Mouse (Mus musculus): ENCODE data around the gene Asb7. TPM values are rescaled to one million over a fixed set of nuclear protein-coding genes. Genes with fewer than 3 reads are reported as not detected.

Gene Asb7
- polyA plus RNA-seq, 1 experiment from 2014 or later, result 17.1 TPM

GRCm38 (mm10) chr7:66652216-66652615 is 37.2 kb downstream of the Asb7 start:
- H3K9ac ChIP-seq (replicated peaks), result no peak overlapping the region
- no peaks in the 10 kb centered on the region for H3K9me3 ChIP-seq
- H3K36me3 ChIP-seq, result peaks cover 34% of the 10 kb centered on the region
- no peak overlapping the region for H3K4me3 ChIP-seq (replicated peaks)
- no peak for ATAC-seq
- 94% methylated on average over 4 of the region's 4 CpGs for WGBS
- no peaks in the 10 kb centered on the region for H3K27me3 ChIP-seq
- no peak overlapping the region for H3K4me2 ChIP-seq (replicated peaks)
- no peak overlapping the region for H3K27ac ChIP-seq
- peaks cover 10% of the 10 kb centered on the region for H3K4me1 ChIP-seq (replicated peaks)

GRCm38 (mm10) chr7:66650883-66651282 is 38.5 kb downstream of the Asb7 start:
- no peak overlapping the region for H3K9ac ChIP-seq (replicated peaks)
- H3K4me1 ChIP-seq (replicated peaks), result peaks cover 10% of the 10 kb centered on the region
- H3K4me3 ChIP-seq (replicated peaks), result no peak overlapping the region
- H3K27me3 ChIP-seq, result no peaks in the 10 kb centered on the region
- WGBS, result 69% methylated on average over 5 of the region's 5 CpGs
- no peak for ATAC-seq
- no peaks in the 10 kb centered on the region for H3K9me3 ChIP-seq
- no peak overlapping the region for H3K4me2 ChIP-seq (replicated peaks)
- H3K36me3 ChIP-seq, result peaks cover 33% of the 10 kb centered on the region
- no peak overlapping the region for H3K27ac ChIP-seq

GRCm38 (mm10) chr7:66649181-66649580 is 40.2 kb downstream of the Asb7 start:
- Histone ChIP-seq H3K4me2 (replicated peaks) (no peak overlapping the region), H3K9me3 (no peaks in the 10 kb centered on the region), H3K27me3 (no peaks in the 10 kb centered on the region), H3K36me3 (peaks cover 18% of the 10 kb centered on the region), H3K4me3 (replicated peaks) (no peak overlapping the region), H3K4me1 (replicated peaks) (peaks cover 10% of the 10 kb centered on the region), H3K27ac (no peak overlapping the region), H3K9ac (replicated peaks) (no peak overlapping the region)
- 94% methylated on average over 2 of the region's 2 CpGs for WGBS
- ATAC-seq, result no peak

GRCm38 (mm10) chr7:66645736-66646135 is 43.7 kb downstream of the Asb7 start:
- no peak overlapping the region for H3K4me3 ChIP-seq (replicated peaks)
- no peaks in the 10 kb centered on the region for H3K9me3 ChIP-seq
- peaks cover 4% of the 10 kb centered on the region for H3K4me1 ChIP-seq (replicated peaks)
- ATAC-seq, result no peak
- H3K36me3 ChIP-seq, result peaks cover 24% of the 10 kb centered on the region
- H3K27me3 ChIP-seq, result no peaks in the 10 kb centered on the region
- no peak overlapping the region for H3K9ac ChIP-seq (replicated peaks)
- no peak overlapping the region for H3K27ac ChIP-seq
- H3K4me2 ChIP-seq (replicated peaks), result no peak overlapping the region
- 98% methylated on average over 2 of the region's 2 CpGs for WGBS

GRCm38 (mm10) chr7:66633351-66633750 is 56.0 kb downstream of the Asb7 start:
- Histone ChIP-seq H3K36me3 (no peaks in the 10 kb centered on the region), H3K4me1 (replicated peaks) (peaks cover 11% of the 10 kb centered on the region), H3K9me3 (no peaks in the 10 kb centered on the region), H3K9ac (replicated peaks) (no peak overlapping the region), H3K27me3 (no peaks in the 10 kb centered on the region), H3K4me3 (replicated peaks) (no peak overlapping the region), H3K27ac (no peak overlapping the region), H3K4me2 (replicated peaks) (no peak overlapping the region)
- WGBS, result 76% methylated on average over 6 of the region's 6 CpGs
- no peak for ATAC-seq

- WGBS, result 24% methylated on average over 15 of the region's 15 CpGs
Measured at GRCm38 (mm10) chr7:66630154-66630800, 59.1 kb downstream of the Asb7 start.

GRCm38 (mm10) chr7:66629419-66629818 is 60.0 kb downstream of the Asb7 start:
- WGBS, result 59% methylated on average over 4 of the region's 4 CpGs
- Histone ChIP-seq H3K4me1 (replicated peaks) (peaks cover 11% of the 10 kb centered on the region), H3K27ac (no peak overlapping the region), H3K36me3 (no peaks in the 10 kb centered on the region), H3K4me2 (replicated peaks) (no peak overlapping the region), H3K4me3 (replicated peaks) (no peak overlapping the region), H3K9me3 (no peaks in the 10 kb centered on the region), H3K27me3 (no peaks in the 10 kb centered on the region), H3K9ac (replicated peaks) (no peak overlapping the region)
- no peak for ATAC-seq

More at GRCm38 (mm10) chr7:66630154-66630800, 59.1 kb downstream of the Asb7 start:
- no peaks in the 10 kb centered on the region for H3K27me3 ChIP-seq
- peaks cover 11% of the 10 kb centered on the region for H3K4me1 ChIP-seq (replicated peaks)
- no peaks in the 10 kb centered on the region for H3K9me3 ChIP-seq
- no peaks in the 10 kb centered on the region for H3K36me3 ChIP-seq
- H3K9ac ChIP-seq (replicated peaks), result no peak overlapping the region
- H3K4me3 ChIP-seq (replicated peaks), result no peak overlapping the region
- no peak for ATAC-seq
- no peak overlapping the region for H3K4me2 ChIP-seq (replicated peaks)
- no peak overlapping the region for H3K27ac ChIP-seq

- no peak overlapping the region for H3K27ac ChIP-seq
- no peaks in the 10 kb centered on the region for H3K36me3 ChIP-seq
- no peak overlapping the region for H3K4me2 ChIP-seq (replicated peaks)
- no peaks in the 10 kb centered on the region for H3K9me3 ChIP-seq
- H3K27me3 ChIP-seq, result no peaks in the 10 kb centered on the region
- H3K4me1 ChIP-seq (replicated peaks), result no peaks in the 10 kb centered on the region
- no peak overlapping the region for H3K4me3 ChIP-seq (replicated peaks)
- 85% methylated on average over 3 of the region's 3 CpGs for WGBS
- H3K9ac ChIP-seq (replicated peaks), result no peak overlapping the region
- no peak for ATAC-seq
Measured at GRCm38 (mm10) chr7:66623436-66623835, 66.0 kb downstream of the Asb7 start.

GRCm38 (mm10) chr7:66601846-66602245 is 87.5 kb downstream of the Asb7 start:
- Histone ChIP-seq H3K9ac (replicated peaks) (no peak overlapping the region), H3K27ac (no peak overlapping the region), H3K9me3 (no peaks in the 10 kb centered on the region), H3K36me3 (no peaks in the 10 kb centered on the region), H3K4me2 (replicated peaks) (no peak overlapping the region), H3K4me1 (replicated peaks) (no peaks in the 10 kb centered on the region), H3K4me3 (replicated peaks) (no peak overlapping the region), H3K27me3 (no peaks in the 10 kb centered on the region)
- ATAC-seq, result no peak

- Histone ChIP-seq H3K9me3 (no peaks in the 10 kb centered on the region), H3K4me3 (replicated peaks) (no peak overlapping the region), H3K9ac (replicated peaks) (no peak overlapping the region), H3K4me1 (replicated peaks) (no peaks in the 10 kb centered on the region), H3K36me3 (no peaks in the 10 kb centered on the region), H3K4me2 (replicated peaks) (no peak overlapping the region), H3K27ac (no peak overlapping the region), H3K27me3 (no peaks in the 10 kb centered on the region)
- no peak for ATAC-seq
- WGBS, result 87% methylated on average over 12 of the region's 12 CpGs
Measured at GRCm38 (mm10) chr7:66600622-66601610, 88.5 kb downstream of the Asb7 start.

- no peaks in the 10 kb centered on the region for H3K4me1 ChIP-seq (replicated peaks)
- H3K4me3 ChIP-seq (replicated peaks), result no peak overlapping the region
- no peak overlapping the region for H3K9ac ChIP-seq (replicated peaks)
- no peaks in the 10 kb centered on the region for H3K9me3 ChIP-seq
- no peaks in the 10 kb centered on the region for H3K27me3 ChIP-seq
- ATAC-seq, result no peak
- no peak overlapping the region for H3K4me2 ChIP-seq (replicated peaks)
- no peak overlapping the region for H3K27ac ChIP-seq
- 96% methylated on average over 3 of the region's 3 CpGs for WGBS
- H3K36me3 ChIP-seq, result no peaks in the 10 kb centered on the region
Measured at GRCm38 (mm10) chr7:66600126-66600525, 89.3 kb downstream of the Asb7 start.

- no peak overlapping the region for H3K4me2 ChIP-seq (replicated peaks)
- H3K36me3 ChIP-seq, result no peaks in the 10 kb centered on the region
- no peaks in the 10 kb centered on the region for H3K9me3 ChIP-seq
- ATAC-seq, result no peak
- no peak overlapping the region for H3K9ac ChIP-seq (replicated peaks)
- 99% methylated on average over 3 of the region's 3 CpGs for WGBS
- no peaks in the 10 kb centered on the region for H3K27me3 ChIP-seq
- no peak overlapping the region for H3K4me3 ChIP-seq (replicated peaks)
- H3K27ac ChIP-seq, result no peak overlapping the region
- H3K4me1 ChIP-seq (replicated peaks), result no peaks in the 10 kb centered on the region
Measured at GRCm38 (mm10) chr7:66597900-66598299, 91.5 kb downstream of the Asb7 start.

Data from midbrain, embryonic 13.5 days (tissue).